Mouse (Mus musculus): ENCODE results near the gene Cdc42ep4. TPM values are rescaled to one million over a fixed set of nuclear protein-coding genes. Genes with fewer than 3 reads are reported as not detected.

Gene Cdc42ep4
- polyA plus RNA-seq, 1 experiment from 2014 or later = 122 TPM

GRCm38 (mm10) chr11:113742998-113743397 is 8.7 kb downstream of the Cdc42ep4 start:
- H3K9ac ChIP-seq = no peak overlapping the region
- H3K27me3 ChIP-seq = no peaks in the 10 kb centered on the region
- H3K9me3 ChIP-seq = no peaks in the 10 kb centered on the region
- H3K4me2 ChIP-seq = no peak overlapping the region
- H3K4me1 ChIP-seq = peaks cover 53% of the 10 kb centered on the region
- H3K27ac ChIP-seq = no peak overlapping the region
- no peak for ATAC-seq (ENCODE audit: borderline replicate concordance, extremely low read depth, low FRiP score, low TSS enrichment)
- WGBS = 94% methylated on average over 1 of the region's 1 CpGs
- no peak overlapping the region for H3K4me3 ChIP-seq
- H3K36me3 ChIP-seq = peaks cover 36% of the 10 kb centered on the region

DNA sequence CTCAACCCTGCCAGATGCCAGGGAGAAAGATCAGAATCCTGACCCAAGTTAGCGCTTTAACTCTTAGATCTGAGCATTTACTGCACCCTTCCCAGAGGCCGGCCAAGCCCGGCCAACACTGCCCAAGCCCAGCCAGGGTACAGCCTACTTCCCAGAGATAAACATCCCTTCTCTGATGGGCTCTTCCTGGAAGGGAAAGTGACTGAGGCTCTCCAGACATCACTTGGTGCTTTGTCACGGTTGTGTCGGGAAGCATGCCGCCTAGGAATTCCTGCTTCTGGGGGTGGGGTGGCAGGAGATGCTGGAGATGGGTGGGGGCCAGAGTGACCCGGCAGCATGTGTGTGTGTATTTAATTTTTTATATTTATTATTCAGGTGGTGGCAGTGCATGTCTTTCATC is 11.6 kb downstream of the Cdc42ep4 start:
- 33% methylated on average over 7 of the region's 7 CpGs for WGBS
- 0 out of 2 replicates have a peak overlapping the region, but pooled peaks have one; percentile 7 for H3K27ac ChIP-seq
- no peaks in the 10 kb centered on the region for H3K9me3 ChIP-seq
- H3K36me3 ChIP-seq = peaks cover 22% of the 10 kb centered on the region
- H3K4me3 ChIP-seq = no peak overlapping the region
- ATAC-seq (ENCODE audit: borderline replicate concordance, extremely low read depth, low FRiP score, low TSS enrichment) = no peak; the same call in 1 of the 2 replicates
- H3K9ac ChIP-seq = no peak overlapping the region
- H3K4me1 ChIP-seq = peaks cover 59% of the 10 kb centered on the region
- H3K27me3 ChIP-seq = no peaks in the 10 kb centered on the region
- H3K4me2 ChIP-seq = no peak overlapping the region

DNA sequence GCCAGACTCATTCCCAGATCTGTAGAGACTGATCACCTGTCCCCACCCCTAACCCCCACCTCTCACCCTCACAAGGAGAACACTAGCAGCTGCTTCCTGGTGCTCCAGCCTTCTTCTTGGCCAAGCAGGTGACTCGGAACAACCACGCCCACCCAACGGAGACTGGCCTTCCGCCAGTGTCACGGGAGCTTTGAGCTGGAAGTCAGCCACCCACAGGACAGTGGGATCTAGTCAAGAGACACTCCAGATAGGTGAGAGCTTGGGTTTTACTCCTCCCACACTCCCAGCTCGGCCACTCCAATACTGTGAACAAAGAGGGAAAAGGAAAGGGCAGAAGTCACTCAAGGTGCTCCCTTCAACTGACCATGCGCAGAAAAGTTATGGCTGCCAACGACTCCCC is 12.5 kb downstream of the Cdc42ep4 start:
- H3K27ac ChIP-seq = peak overlapping the region; percentile 16
- no peak for ATAC-seq (ENCODE audit: borderline replicate concordance, extremely low read depth, low FRiP score, low TSS enrichment)
- peak overlapping the region; percentile 2; the same call in 1 of the 2 replicates for H3K4me2 ChIP-seq
- H3K36me3 ChIP-seq = peaks cover 18% of the 10 kb centered on the region
- no peak overlapping the region for H3K4me3 ChIP-seq
- 39% methylated on average over 8 of the region's 8 CpGs for WGBS
- H3K9ac ChIP-seq = no peak overlapping the region
- peaks cover 68% of the 10 kb centered on the region for H3K4me1 ChIP-seq
- H3K9me3 ChIP-seq = no peaks in the 10 kb centered on the region
- no peaks in the 10 kb centered on the region for H3K27me3 ChIP-seq

DNA sequence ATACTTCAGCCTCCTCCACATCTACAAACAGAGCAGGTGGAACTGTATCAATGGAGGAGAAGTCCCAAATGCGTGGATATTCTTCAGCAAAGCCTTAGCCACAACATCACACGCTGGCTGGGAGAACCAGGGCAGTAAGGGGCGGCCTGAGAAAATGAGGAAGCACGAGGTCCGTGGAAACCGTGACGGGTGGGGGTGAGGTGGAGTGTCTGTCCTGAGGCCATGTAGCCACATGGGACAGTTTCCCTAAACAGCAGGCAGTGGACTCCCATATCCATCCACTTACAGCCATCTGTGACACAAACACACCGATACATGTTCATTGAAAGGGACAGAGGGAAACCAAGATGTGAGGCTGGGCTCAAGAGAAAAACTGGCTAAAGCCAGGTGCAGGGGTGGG is 13.8 kb downstream of the Cdc42ep4 start:
- H3K27me3 ChIP-seq = no peaks in the 10 kb centered on the region
- no peak overlapping the region for H3K27ac ChIP-seq
- ATAC-seq (ENCODE audit: borderline replicate concordance, extremely low read depth, low FRiP score, low TSS enrichment) = no peak
- no peaks in the 10 kb centered on the region for H3K9me3 ChIP-seq
- 67% methylated on average over 8 of the region's 8 CpGs for WGBS
- peaks cover 81% of the 10 kb centered on the region for H3K4me1 ChIP-seq
- no peak overlapping the region for H3K4me2 ChIP-seq
- H3K9ac ChIP-seq = no peak overlapping the region
- H3K4me3 ChIP-seq = no peak overlapping the region
- peaks cover 10% of the 10 kb centered on the region for H3K36me3 ChIP-seq

GRCm38 (mm10) chr11:113737553-113737854 is 14.2 kb downstream of the Cdc42ep4 start:
- H3K4me1 ChIP-seq = peaks cover 85% of the 10 kb centered on the region

GRCm38 (mm10) chr11:113736848-113737552 is 14.7 kb downstream of the Cdc42ep4 start:
- peaks cover 2% of the 10 kb centered on the region; the same call in 1 of the 2 replicates for H3K36me3 ChIP-seq
- H3K27ac ChIP-seq = no peak overlapping the region
- H3K9ac ChIP-seq = no peak overlapping the region
- no peak overlapping the region for H3K4me2 ChIP-seq
- ATAC-seq (ENCODE audit: borderline replicate concordance, extremely low read depth, low FRiP score, low TSS enrichment) = no peak
- no peak overlapping the region for H3K4me3 ChIP-seq
- no peaks in the 10 kb centered on the region for H3K9me3 ChIP-seq
- no peaks in the 10 kb centered on the region for H3K27me3 ChIP-seq
- H3K4me1 ChIP-seq = peaks cover 87% of the 10 kb centered on the region
- WGBS = 65% methylated on average over 11 of the region's 11 CpGs

More at GRCm38 (mm10) chr11:113737553-113737854, 14.2 kb downstream of the Cdc42ep4 start:
- Histone ChIP-seq H3K4me3 (no peak overlapping the region), H3K27me3 (no peaks in the 10 kb centered on the region), H3K4me2 (no peak overlapping the region), H3K36me3 (peaks cover 6% of the 10 kb centered on the region; the same call in 1 of the 2 replicates), H3K9ac (no peak overlapping the region), H3K27ac (no peak overlapping the region), H3K9me3 (no peaks in the 10 kb centered on the region)
- ATAC-seq (ENCODE audit: borderline replicate concordance, extremely low read depth, low FRiP score, low TSS enrichment) = no peak
- WGBS = 43% methylated on average over 3 of the region's 3 CpGs

GRCm38 (mm10) chr11:113735151-113735550 is 16.5 kb downstream of the Cdc42ep4 start:
- Histone ChIP-seq H3K27ac (peak overlapping the region; percentile 78), H3K4me3 (no peak overlapping the region), H3K9me3 (no peaks in the 10 kb centered on the region), H3K4me2 (no peak overlapping the region), H3K4me1 (peaks cover 96% of the 10 kb centered on the region), H3K27me3 (no peaks in the 10 kb centered on the region), H3K9ac (no peak overlapping the region), H3K36me3 (no peaks in the 10 kb centered on the region)
- no peak for ATAC-seq (ENCODE audit: borderline replicate concordance, extremely low read depth, low FRiP score, low TSS enrichment)
- WGBS = 52% methylated on average over 6 of the region's 6 CpGs

GRCm38 (mm10) chr11:113733631-113734364 is 17.9 kb downstream of the Cdc42ep4 start:
- Histone ChIP-seq H3K27ac (peak overlapping the region; percentile 78), H3K4me2 (0 out of 2 replicates have a peak overlapping the region, but pooled peaks have one; percentile 19), H3K9me3 (no peaks in the 10 kb centered on the region), H3K4me3 (no peak overlapping the region), H3K9ac (no peak overlapping the region), H3K27me3 (no peaks in the 10 kb centered on the region), H3K36me3 (peaks cover 7% of the 10 kb centered on the region), H3K4me1 (peaks cover 96% of the 10 kb centered on the region)
- ATAC-seq (ENCODE audit: borderline replicate concordance, extremely low read depth, low FRiP score, low TSS enrichment) = peak; percentile 44; the same call in 1 of the 2 replicates
- WGBS = 16% methylated on average over 6 of the region's 6 CpGs

GRCm38 (mm10) chr11:113731945-113732612 is 19.6 kb downstream of the Cdc42ep4 start:
- no peak overlapping the region for H3K9ac ChIP-seq
- no peaks in the 10 kb centered on the region for H3K9me3 ChIP-seq
- H3K4me3 ChIP-seq = no peak overlapping the region
- H3K27ac ChIP-seq = no peak overlapping the region
- H3K4me2 ChIP-seq = no peak overlapping the region
- peaks cover 96% of the 10 kb centered on the region for H3K4me1 ChIP-seq
- ATAC-seq (ENCODE audit: borderline replicate concordance, extremely low read depth, low FRiP score, low TSS enrichment) = no peak
- 84% methylated on average over 10 of the region's 10 CpGs for WGBS
- no peaks in the 10 kb centered on the region for H3K27me3 ChIP-seq
- H3K36me3 ChIP-seq = peaks cover 24% of the 10 kb centered on the region

DNA sequence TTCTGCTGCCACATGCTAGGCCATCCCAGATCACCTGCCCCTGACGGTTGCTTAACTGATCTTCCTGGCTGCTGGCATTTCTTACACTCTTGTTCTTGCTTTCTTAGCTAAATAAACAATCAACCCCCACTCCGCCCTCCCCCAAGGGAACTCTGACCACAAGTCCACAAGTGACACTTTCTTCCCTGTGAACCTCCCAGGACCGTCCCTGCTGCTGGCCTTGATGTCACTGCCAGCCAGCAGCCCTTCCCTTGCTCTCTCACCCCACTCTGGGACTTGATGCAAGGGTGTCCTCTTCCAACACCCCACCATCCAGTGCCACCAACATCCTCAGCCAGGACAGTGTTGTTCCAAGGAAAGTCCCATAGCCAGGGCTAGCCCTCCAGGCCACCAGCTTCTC is 20.8 kb downstream of the Cdc42ep4 start:
- no peak overlapping the region for H3K4me3 ChIP-seq
- H3K4me2 ChIP-seq = no peak overlapping the region
- peaks cover 94% of the 10 kb centered on the region for H3K4me1 ChIP-seq
- no peak overlapping the region for H3K9ac ChIP-seq
- H3K9me3 ChIP-seq = no peaks in the 10 kb centered on the region
- WGBS = 36% methylated on average over 3 of the region's 3 CpGs
- H3K27me3 ChIP-seq = no peaks in the 10 kb centered on the region
- no peak for ATAC-seq (ENCODE audit: borderline replicate concordance, extremely low read depth, low FRiP score, low TSS enrichment)
- H3K36me3 ChIP-seq = peaks cover 32% of the 10 kb centered on the region
- no peak overlapping the region for H3K27ac ChIP-seq

- no peaks in the 10 kb centered on the region for H3K27me3 ChIP-seq
- peak overlapping the region; percentile 19; the same call in 1 of the 2 replicates for H3K27ac ChIP-seq
- H3K9ac ChIP-seq = no peak overlapping the region
- no peak overlapping the region for H3K4me3 ChIP-seq
- ATAC-seq (ENCODE audit: borderline replicate concordance, extremely low read depth, low FRiP score, low TSS enrichment) = no peak
- H3K4me1 ChIP-seq = peaks cover 93% of the 10 kb centered on the region
- peaks cover 38% of the 10 kb centered on the region for H3K36me3 ChIP-seq
- H3K9me3 ChIP-seq = no peaks in the 10 kb centered on the region
- 53% methylated on average over 8 of the region's 8 CpGs for WGBS
- no peak overlapping the region for H3K4me2 ChIP-seq
Measured at GRCm38 (mm10) chr11:113729917-113730316, 21.8 kb downstream of the Cdc42ep4 start.

GRCm38 (mm10) chr11:113729239-113729638 is 22.4 kb downstream of the Cdc42ep4 start:
- H3K9me3 ChIP-seq = no peaks in the 10 kb centered on the region
- no peak overlapping the region for H3K27ac ChIP-seq
- no peaks in the 10 kb centered on the region for H3K27me3 ChIP-seq
- ATAC-seq (ENCODE audit: borderline replicate concordance, extremely low read depth, low FRiP score, low TSS enrichment) = no peak
- H3K4me2 ChIP-seq = no peak overlapping the region
- H3K36me3 ChIP-seq = peaks cover 40% of the 10 kb centered on the region
- H3K4me1 ChIP-seq = peaks cover 86% of the 10 kb centered on the region
- 83% methylated on average over 21 of the region's 21 CpGs for WGBS
- no peak overlapping the region for H3K4me3 ChIP-seq
- no peak overlapping the region for H3K9ac ChIP-seq

All from lung, embryonic 15.5 days (tissue).